Mouse (Mus musculus) heart, adult 2 months (tissue): Measurements from ENCODE around the gene Rpl12.

Experiments used
- CTCF ChIP-seq: fragments of 200-600 bp; IDR thresholded peaks from 2 replicates; pipeline ENCODE4 v1.8.1; 2022; ENCODE audit warnings: antibody characterized with exemption, mild to moderate bottlenecking, moderate library complexity
- EP300 ChIP-seq: fragments of 200-500 bp; IDR thresholded peaks from 2 replicates; pipeline ENCODE4 v1.6.1; 2011; ENCODE audit warnings: low read depth, low read length, control low read depth; ENCODE audit not compliant: insufficient read depth
- POLR2A ChIP-seq: fragments of 200-500 bp; IDR thresholded peaks from 2 replicates; pipeline ENCODE4 v1.6.1; 2011; ENCODE audit warnings: mild to moderate bottlenecking, low read depth, low read length, control low read depth; ENCODE audit not compliant: insufficient read depth

DNA sequence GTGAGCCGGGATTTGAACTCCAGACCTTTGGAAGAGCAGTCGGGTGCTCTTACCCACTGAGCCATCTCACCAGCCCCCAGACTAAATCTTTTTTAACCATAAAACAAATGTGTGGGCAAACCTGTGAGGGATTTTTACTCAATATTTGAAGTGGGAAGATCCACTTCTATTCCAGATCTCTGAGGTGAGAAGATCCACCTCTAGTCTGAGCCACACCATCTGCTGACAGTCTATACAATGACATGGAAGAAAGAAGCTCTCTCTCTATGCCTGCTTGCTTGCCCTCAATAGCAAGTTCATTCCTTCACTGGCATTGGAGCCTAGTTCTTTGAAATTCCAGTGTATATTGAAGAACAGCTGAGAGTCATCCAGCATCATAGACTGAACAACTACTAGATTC, 38.4 kb downstream of the Rpl12 start:
- TF ChIP-seq EP300 = no peak
- TF ChIP-seq CTCF = no peak
- TF ChIP-seq POLR2A = no peak
